In genomic region chr17:50738476-50738875, GRCm38 (mm10) we compare ENCODE assay signal across 18 mouse cellular contexts.
"Had no signal": no experiment of that assay in that cellular context is flagged by ENCODE, and none has a peak within 500 bp of the region (broad histone marks: within the 10 kb centered on the region; RNA-seq: fewer than 3 reads in every experiment).

No protein-coding gene starts in this region.

- H3K4me3 ChIP-seq: lung, embryonic 15.5 days; megakaryocyte, embryonic 14.5 days; midbrain, embryonic 13.5 days; midbrain, embryonic 15.5 days; neural tube, embryonic 13.5 days; stomach, embryonic 15.5 days had no signal

- H3K9me3 ChIP-seq: lung, embryonic 15.5 days; megakaryocyte, embryonic 14.5 days; midbrain, embryonic 13.5 days; midbrain, embryonic 15.5 days; neural tube, embryonic 13.5 days; stomach, embryonic 15.5 days had no signal

- H3K4me1 ChIP-seq: midbrain, embryonic 13.5 days; midbrain, embryonic 15.5 days had no signal

- ATAC-seq: liver, postnatal 0 days; lung, postnatal 0 days; midbrain, embryonic 13.5 days; midbrain, embryonic 15.5 days had no signal

- H3K9ac ChIP-seq: liver, postnatal 0 days; lung, embryonic 15.5 days; midbrain, embryonic 13.5 days; midbrain, embryonic 15.5 days; neural tube, embryonic 13.5 days; stomach, embryonic 15.5 days had no signal

- H3K4me2 ChIP-seq: lung, embryonic 15.5 days; midbrain, embryonic 11.5 days; midbrain, embryonic 13.5 days; midbrain, embryonic 15.5 days; neural tube, embryonic 13.5 days; stomach, embryonic 15.5 days had no signal

- H3K27ac ChIP-seq: lung, embryonic 15.5 days; macrophage; midbrain, embryonic 13.5 days; midbrain, embryonic 15.5 days; neural tube, embryonic 13.5 days; stomach, embryonic 15.5 days; stomach, postnatal 0 days had no signal

- DNase-seq: liver, postnatal 0 days; lung, adult 2 months; lung, postnatal 14 days; lung, postnatal 36 days; right cerebral cortex, postnatal 14 days; thymus, adult 2 months; thymus, postnatal 25 days; thymus, postnatal 4 days had no signal

- H3K36me3 ChIP-seq: lung, embryonic 15.5 days; midbrain, embryonic 15.5 days; stomach, embryonic 15.5 days had no signal

- H3K27me3 ChIP-seq: lung, embryonic 15.5 days; megakaryocyte, embryonic 14.5 days; midbrain, embryonic 13.5 days; midbrain, embryonic 15.5 days; neural tube, embryonic 13.5 days; stomach, embryonic 15.5 days had no signal
